Mouse (Mus musculus): Measurements from ENCODE around the gene Fndc9.

Gene Fndc9

DNA sequence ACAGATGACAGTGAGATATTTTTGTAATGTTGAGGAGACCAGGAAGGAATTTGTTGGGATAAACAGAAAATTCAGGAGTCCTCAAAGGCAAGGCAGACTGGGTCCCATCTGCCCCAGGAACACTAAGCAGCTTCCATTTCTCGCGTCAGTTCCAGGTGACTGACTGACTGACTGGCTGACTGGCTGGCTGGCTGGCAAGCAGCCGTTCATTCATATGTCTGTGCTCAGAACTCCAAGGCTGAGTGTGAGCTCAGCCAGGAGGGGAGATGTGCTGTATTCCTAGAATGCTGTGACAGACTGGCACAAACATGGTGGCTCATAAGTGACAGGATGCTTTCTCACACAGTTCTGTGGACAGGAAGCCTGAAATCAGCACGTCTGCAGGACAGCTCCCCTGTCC, 1.4 kb upstream of the Fndc9 start:
- DNase-seq (ENCODE audit: low read depth, low spot score): no peak

DNA sequence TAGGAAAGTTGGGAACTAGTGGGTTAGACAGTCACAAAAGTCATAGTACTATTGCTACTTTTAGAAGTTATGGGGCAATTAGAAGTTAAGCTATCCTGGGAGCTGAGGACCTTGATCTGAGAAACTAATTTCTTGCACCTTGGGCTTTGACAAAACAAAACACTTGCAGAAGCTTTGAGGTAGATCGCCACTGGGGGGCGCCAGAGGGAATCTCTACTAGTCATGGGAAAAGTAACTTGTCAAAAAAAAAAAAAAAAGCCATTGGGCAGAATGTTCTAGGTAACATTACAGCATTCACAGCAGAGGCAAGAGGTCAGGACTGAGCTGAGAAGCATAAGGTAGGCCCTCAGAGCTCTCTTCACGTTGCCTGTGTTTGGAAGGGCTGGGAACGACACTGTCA, 1.6 kb downstream of the Fndc9 start:
- peak; percentile 83 for DNase-seq (ENCODE audit: low read depth, low spot score)

DNA sequence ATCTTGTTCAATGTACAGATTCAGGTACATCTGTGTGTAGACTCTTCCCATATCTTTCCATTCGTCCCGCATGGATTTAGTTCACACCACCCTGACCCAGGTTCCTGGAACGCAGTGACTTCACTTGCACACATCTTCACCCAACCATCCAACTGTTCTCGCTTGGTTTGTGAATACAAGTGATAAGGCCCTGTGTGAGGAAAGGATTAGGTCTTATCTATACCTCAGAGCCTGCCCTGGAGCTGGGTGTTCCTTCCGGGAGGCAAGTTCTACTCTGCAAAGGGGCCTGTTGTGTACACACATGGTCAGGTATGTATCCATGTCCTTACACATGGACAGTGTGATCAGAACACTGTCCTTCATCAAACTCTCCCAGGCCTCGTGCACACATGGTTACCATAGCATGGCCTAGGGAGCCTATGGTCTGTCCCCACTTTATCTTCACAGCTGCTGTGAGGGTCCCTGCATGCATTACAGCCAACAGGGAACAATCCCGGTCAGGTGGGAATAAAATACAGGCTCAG, 5.9 kb downstream of the Fndc9 start:
- DNase-seq (ENCODE audit: low read depth, low spot score): no peak

DNA sequence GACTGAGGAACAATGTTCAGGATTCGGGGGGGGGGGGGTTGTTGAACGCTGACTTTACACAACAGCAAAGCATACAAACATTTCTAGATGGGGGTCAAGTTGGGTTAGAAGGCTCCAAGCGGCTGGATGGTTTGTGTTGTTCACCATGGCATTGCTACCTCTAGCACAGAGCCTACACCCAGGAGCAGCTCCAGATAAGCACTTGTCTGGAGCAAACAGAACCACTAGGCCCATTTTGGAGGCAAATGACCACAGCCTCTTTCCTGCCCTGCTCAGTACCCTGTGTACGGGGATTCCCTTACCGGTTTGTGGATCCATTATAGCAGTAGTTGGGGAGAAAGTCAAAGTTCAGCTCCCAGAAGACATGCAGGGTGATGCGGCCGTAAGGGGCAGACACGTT, 6.7 kb downstream of the Fndc9 start:
- no peak for DNase-seq (ENCODE audit: low read depth, low spot score)

DNA sequence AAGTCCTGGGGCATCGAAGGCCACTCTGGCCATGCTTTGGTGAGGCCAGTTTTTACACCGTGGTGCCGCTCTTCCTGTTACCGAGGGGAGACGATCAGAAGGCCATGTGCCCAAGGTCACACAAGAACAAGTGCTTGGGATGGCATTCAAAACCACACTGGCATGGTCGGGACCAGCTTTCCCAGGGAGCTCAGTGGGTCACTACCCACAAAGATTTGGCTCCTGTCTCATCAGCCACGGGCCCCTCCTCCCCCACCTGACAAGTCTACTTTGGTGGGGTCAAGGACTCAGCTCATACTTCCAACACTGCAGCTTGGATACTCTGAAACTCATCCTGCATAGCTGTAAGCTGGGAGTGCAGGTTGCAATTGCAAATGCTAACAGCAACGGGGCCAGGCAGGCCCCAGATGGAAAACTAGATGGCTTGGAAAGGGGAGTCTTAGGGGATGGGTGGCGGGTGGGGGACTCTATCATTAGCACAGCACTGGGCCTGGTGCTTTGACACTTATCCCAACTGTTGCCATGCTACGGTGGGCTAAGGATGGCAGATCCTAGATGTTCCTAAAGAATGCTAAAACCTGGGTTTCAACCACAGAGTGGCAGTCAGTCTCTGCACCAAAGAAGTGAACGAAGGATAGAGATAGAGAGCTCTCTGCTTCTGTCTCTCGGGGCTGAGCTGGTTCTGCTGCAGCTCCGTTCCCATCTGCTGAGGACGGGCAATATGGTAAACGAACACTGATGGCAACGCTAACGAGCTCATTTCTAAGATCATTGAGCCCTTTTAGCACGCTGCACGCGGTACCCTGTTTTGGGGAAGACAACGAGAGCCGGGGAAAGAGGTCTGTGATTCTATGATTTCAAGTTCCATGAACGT, 9.6 kb downstream of the Fndc9 start:
- no peak for DNase-seq (ENCODE audit: low read depth, low spot score)

DNA sequence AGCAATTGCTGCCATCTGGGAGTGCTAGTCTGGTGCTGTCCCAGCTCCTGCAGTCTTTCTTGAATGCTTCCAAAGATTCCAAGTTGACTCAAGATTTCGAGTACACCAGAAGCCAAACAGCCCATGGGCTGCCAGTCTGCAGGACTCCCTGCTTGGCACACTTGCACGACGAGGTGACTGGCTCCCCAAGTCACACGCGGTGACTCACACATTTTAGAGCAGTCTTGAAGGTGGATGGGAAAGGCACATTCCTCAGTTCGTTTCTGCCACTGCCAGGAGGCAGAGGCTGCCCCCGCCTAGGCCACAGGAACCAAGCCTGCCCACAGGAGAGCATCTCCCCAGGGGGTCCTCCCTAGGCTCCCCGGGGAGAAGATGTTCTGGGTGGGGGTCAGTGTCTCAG, 10.6 kb downstream of the Fndc9 start:
- no peak for DNase-seq (ENCODE audit: low read depth, low spot score)

DNA sequence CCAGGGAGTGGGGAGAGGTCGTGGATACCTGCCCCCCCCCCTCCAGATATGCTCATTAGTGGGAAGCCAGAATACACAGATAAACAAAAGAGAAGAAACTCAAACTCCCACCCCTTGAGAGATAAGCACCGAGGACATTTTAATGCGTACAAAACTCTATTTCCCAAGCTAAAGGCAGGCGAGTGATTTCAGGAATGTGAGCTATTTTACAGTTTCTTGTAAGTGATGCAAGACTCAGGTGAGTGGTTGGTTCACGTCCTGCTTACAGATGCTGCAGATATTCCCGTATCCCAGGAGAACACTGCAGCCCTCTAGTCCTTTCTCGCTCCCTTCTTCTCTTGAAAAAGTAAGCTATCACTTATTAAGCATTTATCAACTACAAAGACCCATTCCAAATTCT, 11.1 kb downstream of the Fndc9 start:
- DNase-seq (ENCODE audit: low read depth, low spot score): no peak

DNA sequence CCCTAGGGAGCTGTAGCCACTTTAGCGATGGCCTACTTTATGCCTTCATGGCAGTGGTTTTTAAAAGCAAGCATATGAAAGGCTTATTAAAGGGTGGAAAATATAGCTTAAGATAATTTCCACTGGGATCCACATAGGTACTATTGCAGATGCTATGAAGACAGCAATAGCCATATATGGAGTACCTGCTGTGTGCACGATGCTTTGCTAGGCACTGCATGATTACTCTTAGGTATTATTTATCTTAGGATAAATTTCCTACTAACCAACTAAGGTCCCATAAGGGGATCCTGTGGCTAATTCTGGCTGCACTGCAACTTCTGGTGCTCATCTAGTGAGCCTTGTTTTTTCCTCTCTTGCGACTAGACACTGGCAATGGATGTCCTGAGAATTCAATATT, 13.0 kb downstream of the Fndc9 start:
- DNase-seq (ENCODE audit: low read depth, low spot score): no peak

DNA sequence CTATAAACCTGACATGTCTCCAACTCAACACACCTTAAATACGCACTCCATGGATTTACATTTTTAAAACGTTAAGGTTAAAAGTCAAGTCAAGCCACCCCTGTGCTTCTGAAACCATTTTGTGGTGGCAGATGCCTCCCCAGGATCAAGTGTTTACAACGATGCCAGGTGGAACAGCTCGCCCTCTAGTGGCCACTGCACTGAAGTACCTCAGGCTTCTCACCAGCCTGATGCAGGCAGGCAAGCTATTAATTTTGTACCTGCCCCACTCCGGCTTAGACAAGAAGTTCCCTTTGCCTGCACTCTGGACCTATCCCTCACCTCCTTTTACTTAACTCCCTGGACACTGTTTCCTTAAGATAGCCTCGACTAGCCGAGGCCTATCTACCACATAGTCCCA, 16.7 kb downstream of the Fndc9 start:
- peak; percentile 83 for DNase-seq (ENCODE audit: low read depth, low spot score)

DNA sequence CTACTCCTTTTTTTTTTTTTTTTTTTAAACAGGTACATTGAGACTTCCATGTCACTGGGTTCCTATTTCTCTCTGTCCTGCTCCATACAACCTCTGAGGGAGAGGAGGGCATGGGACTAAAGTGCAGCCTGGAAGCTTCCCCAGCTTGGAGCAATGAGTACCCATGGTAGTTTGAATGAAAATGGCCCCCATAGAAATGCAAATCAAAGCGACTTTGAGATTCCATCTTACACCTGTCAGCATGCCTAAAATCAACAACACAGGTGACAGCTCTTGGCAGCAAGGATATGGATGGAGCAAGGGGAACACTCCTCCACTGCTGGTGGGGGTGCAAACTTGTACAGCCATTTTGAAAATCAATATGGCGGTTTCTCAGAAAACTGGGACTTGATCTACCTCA, 20.0 kb downstream of the Fndc9 start:
- DNase-seq (ENCODE audit: low read depth, low spot score): no peak

DNA sequence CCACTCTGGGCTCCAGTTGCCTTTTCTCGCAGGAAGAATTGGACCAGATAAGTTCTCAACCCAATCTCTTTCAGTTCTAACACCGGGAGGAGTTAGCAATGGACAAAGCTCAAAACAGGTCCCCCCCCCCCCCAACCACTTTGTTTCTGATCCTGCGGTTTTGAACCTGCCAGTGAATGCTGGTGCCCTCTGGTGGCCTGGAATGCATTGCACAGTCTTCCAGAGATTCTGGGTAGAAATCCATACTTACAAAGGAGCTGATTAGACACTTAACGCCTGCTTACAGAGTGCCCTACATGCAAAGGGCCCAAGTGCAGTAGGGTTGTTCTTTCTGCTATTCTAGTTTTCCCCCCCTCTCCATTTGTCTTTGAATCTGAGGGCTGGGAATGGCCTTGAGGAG, 22.9 kb downstream of the Fndc9 start:
- DNase-seq (ENCODE audit: low read depth, low spot score): peak; percentile 62

DNA sequence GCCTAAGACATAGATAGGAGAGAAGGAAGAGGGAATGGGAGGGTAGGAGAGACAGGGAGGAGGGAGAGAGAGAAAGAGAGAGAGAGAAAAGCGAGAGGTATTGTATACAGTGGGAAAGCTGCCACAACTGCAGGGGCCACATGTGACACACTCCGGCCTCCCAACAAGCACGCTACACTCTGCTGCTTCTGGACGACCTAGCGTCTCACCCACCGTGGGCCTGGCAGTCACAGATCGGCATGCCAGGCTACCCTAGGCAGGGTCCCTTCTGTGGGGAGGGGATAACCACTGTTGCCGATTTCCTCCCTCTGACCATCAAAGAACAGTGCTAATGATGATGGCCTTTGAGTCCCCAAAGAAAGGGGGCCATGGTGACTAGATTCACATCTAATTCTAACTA, 23.4 kb downstream of the Fndc9 start:
- no peak for DNase-seq (ENCODE audit: low read depth, low spot score)

DNA sequence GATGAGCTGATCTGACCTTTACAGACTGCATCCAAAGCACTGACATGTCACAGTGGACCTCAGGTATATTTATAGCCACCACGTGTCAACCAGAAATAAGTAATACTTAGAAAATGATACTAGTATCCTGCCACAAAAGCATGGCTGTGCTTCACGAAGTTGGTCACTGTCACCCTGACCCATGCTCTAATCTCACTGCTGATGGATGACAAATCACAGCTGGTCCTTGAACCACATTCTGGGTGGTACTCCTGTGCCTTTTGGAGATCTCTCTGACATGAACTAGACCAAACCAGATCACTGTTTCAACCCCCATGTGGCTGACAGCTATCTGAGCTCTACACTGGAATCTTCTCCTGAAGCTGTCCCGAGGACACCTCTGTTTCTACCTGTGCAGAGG, 27.5 kb downstream of the Fndc9 start:
- no peak for DNase-seq (ENCODE audit: low read depth, low spot score)

DNA sequence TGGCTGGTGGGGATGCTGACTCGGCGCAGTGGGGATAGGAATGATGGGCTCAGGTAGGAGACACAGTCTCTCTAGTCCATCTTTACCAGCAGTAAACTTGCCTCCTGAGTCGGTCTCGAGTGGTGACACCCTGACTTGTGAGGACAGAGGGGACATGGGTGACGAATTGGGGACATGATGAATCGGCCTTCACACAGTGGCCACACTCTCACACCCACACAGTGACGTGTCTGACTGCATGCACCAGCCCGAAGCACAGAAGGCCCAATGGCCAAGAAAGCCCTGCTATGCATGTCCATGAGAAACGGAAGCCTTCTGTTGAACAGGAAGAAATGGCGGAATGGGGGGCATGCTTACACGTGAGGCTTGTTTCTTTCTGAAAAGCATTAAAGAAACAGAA, 28.0 kb downstream of the Fndc9 start:
- DNase-seq (ENCODE audit: low read depth, low spot score): no peak

DNA sequence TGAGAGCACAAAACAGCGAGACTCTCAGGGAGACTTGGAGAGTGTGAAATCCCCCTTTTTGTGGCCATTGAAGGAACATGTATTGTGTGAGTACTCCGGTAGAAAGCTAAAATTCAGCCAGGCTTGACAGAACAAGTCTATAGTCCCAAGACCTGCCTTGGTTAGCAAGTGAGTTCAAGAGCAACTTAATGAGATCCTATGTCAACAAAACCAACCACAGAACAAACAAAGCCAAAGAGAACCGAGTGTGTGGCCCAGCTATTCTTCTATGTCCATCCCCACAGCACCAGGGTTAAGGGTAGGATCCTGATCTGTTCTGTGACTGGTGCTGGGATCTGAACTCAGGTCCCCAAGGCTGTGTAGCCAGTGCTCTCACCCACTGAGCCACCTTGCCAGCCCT, 29.3 kb downstream of the Fndc9 start:
- DNase-seq (ENCODE audit: low read depth, low spot score): no peak

DNA sequence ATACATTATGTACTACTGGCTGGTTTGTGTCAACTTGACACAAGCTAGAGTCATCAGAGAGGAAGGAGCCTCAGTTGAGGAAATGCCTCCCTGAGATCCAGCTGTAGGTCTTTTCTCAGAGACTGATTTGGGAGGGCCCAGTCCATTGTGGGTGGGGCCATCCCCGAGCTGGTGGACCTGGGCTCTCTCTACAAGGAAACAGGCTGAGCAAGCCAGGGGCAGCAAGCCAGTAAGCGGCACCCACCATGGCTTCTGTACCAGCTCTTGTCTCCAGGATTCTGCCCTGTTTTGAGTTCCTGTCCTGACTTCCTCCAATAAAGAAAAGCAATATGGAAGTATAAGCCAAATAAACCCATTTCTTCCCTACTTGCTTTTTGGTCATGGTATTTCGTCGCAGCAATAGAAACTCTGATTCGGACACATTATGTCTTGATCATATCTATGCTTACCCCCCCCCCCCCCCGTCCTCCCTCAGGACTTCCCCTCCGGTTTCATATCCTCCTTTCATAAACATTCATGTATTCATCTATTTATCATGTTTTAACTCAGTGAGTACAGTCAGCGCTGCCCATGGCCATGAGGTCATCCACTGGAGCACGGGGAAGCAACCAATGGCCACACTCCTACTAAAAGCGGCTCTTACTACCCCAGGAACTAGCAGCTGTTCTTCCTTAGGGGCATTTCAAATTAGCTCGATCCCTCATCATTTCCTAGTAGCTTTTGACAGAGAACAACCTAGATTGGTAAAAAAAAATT, 29.9 kb downstream of the Fndc9 start:
- DNase-seq (ENCODE audit: low read depth, low spot score): no peak

DNA sequence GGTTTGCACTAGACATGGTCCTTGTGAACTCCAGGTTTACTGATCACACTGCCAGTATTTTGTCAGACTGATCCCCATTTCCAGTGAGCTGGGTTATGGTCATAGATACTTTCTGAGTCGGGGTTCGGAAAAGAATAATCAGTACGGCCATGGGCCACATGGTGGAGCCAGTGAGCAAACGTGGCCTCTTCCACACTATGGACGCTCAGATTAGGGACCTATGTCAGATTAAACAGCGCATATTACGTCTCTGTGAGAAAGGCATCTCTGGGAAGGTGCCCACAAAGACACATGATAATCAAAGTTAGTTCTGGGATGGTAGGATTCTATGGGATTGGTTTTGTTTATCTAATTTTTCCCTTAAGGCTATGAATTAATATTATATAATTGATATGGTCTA, 33.7 kb downstream of the Fndc9 start:
- DNase-seq (ENCODE audit: low read depth, low spot score): peak; percentile 79

DNA sequence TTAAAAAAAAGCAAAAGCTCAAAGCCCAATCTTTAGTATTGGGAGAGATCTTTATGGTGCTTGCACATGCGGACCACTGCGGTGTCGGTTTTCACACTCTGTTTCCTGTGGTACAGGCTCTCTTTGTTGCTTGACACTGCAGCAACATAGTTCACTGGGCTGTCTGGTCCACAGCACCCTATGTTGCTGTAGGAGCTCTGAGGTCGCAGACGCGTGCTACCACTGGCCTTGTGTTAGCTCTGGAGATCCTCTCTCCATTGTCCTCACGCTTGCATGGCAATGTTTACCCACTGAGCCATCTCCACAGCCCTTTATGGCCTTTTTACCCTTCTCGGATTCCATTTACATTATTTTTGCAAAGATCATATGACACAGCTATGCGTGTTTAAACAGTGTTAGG, 34.1 kb downstream of the Fndc9 start:
- DNase-seq (ENCODE audit: low read depth, low spot score): no peak

DNA sequence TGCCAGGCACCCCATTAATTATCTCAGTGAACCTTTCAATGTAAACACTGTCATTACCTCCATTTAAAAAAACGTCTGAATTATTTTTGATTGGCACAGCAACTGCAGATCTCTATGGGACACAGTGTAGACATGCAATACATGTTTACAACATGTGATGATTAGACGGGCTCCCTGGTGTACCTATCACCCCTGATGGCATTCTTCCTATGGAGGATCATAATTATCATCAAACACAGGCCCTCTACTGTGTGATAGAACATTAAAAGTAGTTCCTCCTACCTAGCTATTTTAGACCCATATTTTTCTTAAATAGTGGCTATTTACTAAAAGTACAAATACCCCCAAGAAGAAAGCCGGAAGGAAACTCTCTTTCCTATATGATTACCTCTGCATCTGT, 34.6 kb downstream of the Fndc9 start:
- DNase-seq (ENCODE audit: low read depth, low spot score): no peak

DNA sequence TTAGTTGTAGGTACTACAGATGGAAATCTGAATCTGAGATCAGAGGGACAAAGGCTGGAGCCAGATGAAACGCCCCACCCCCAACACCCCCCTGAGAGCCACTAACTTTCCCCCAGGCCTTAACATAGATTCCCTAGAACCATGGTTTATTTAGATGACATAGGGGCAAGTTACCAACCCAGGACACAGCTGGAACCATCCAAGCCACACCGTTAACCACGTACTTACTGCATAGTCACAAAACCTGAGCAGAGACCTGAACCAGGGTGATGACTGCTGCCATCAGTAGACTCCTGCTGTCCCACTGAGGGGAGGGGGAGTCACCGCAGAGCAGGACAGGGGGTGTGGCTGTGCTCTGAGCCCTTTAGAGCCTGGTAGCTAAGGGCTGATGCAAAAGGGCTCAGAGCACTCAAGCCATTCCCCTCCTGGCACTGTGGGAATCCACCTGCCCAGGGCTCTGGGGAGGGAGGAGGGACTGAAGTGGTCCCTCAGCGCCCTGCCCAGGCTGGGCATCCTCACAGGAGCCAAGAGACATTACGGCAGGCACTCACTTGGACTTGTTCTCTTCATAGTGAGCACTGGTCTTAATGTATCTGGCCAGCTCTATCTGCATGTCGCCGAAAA, 36.8 kb downstream of the Fndc9 start:
- no peak for DNase-seq (ENCODE audit: low read depth, low spot score)

DNA sequence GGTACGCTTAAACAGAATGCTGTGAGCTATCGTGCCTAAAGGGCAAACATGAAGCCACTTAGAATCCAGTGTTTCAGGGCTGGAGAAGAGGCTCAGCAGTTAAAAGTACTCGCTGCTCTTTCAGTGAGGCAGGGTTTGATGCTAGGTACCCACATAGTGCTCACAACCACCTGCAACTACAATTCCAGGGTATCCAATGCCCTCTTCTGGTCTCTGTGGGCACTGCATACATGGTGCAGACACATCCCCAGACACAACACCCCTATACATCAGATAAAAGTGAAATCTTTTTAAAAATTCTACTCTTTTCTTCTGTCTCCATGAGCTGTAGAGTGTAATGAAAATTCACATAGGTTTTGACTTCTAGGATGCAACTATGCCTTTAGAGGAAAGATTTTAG, 38.6 kb downstream of the Fndc9 start:
- DNase-seq (ENCODE audit: low read depth, low spot score): peak; percentile 26

DNA sequence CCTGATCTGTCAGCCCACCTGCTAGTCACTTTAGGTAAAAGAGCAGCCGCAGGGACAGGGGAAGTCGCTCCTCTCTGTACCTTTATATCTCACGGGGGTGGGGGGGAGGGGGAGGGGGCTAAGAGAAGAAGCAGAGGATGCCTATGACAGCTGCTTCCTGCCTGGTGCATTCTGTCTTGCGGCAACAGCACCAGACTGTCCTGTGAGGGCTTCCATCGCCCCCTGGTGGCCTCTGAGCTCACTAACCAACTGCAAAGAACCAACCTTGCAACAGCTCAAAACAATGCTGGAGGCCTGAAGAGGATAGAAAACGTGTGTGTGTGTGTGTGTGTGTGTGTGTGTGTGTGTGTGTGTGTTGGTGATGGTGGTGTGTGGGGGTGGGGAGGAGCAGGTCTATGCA, 40.0 kb downstream of the Fndc9 start:
- DNase-seq (ENCODE audit: low read depth, low spot score): peak; percentile 95

DNA sequence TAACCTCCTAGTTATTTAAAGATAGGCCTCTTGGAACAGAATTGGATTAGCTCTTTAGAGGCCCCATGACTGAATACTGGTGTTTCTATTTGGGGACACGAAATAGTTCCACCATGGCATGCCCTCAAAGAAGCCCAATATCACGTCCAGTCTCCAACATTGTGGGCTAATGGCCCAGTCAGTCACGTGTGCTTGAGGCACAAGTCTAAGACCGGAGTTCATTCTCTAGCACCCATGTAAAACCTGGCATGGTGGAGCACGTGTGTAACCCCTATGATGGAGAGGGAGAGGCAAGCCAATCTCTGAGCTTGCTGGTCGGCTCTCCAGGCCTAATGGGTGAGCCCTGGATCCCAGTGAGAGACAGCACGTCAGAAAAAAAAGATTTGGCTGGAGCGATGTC, 40.8 kb downstream of the Fndc9 start:
- no peak for DNase-seq (ENCODE audit: low read depth, low spot score)
